Mouse (Mus musculus): ENCODE data around the gene Cyp21a1.
A peak's percentile ranks its signal among the peaks of the same experiment; 100 is the strongest.
"Not testable (repeated sequence)": the region's sequence is repeated elsewhere in the genome, so short reads cannot be mapped to it uniquely, and the experiment has no call there.

Gene Cyp21a1

GRCm38 (mm10) chr17:34804871-34805562 is 656 bp upstream of the Cyp21a1 start:
- no peak for DNase-seq (ENCODE audit: low spot score)

GRCm38 (mm10) chr17:34803367-34803766 is 994 bp downstream of the Cyp21a1 start:
- not testable (repeated sequence) for DNase-seq (ENCODE audit: low spot score)

- DNase-seq (ENCODE audit: low spot score), result not testable (repeated sequence)
Observed at GRCm38 (mm10) chr17:34802756-34803155, 1.6 kb downstream of the Cyp21a1 start.

GRCm38 (mm10) chr17:34800781-34801305 is 3.5 kb downstream of the Cyp21a1 start:
- DNase-seq (ENCODE audit: low spot score), result not testable (repeated sequence)

- no peak for DNase-seq (ENCODE audit: low spot score)
Observed at GRCm38 (mm10) chr17:34799531-34799925, 4.8 kb downstream of the Cyp21a1 start.

GRCm38 (mm10) chr17:34798866-34799530 is 5.4 kb downstream of the Cyp21a1 start:
- DNase-seq (ENCODE audit: low spot score), result no peak

- DNase-seq (ENCODE audit: low spot score), result not testable (repeated sequence)
Observed at GRCm38 (mm10) chr17:34798071-34798470, 6.3 kb downstream of the Cyp21a1 start.

- DNase-seq (ENCODE audit: low spot score), result not testable (repeated sequence)
Observed at GRCm38 (mm10) chr17:34797211-34797995, 7.0 kb downstream of the Cyp21a1 start.

GRCm38 (mm10) chr17:34796311-34797140 is 7.8 kb downstream of the Cyp21a1 start:
- DNase-seq (ENCODE audit: low spot score), result no peak

- peak; percentile 29 for DNase-seq (ENCODE audit: low spot score)
Observed at GRCm38 (mm10) chr17:34795633-34796032, 8.7 kb downstream of the Cyp21a1 start.

GRCm38 (mm10) chr17:34795016-34795415 is 9.3 kb downstream of the Cyp21a1 start:
- DNase-seq (ENCODE audit: low spot score), result no peak

GRCm38 (mm10) chr17:34777680-34778325 is 26.6 kb downstream of the Cyp21a1 start:
- no peak for DNase-seq (ENCODE audit: low spot score)

- no peak for DNase-seq (ENCODE audit: low spot score)
Observed at GRCm38 (mm10) chr17:34761471-34761870, 42.9 kb downstream of the Cyp21a1 start.
